Comparison of ENCODE assay signal across 7 mouse cellular contexts in genomic region chr7:6696241-6697045, GRCm38 (mm10). TPM values are rescaled to one million over a fixed set of nuclear protein-coding genes. Genes with fewer than 3 reads are reported as not detected.
DNase-seq lines count a peak whose midpoint lies in the region; ATAC-seq and TF ChIP-seq lines count a peak whose summit lies in the region.

Gene Zim1 (minus strand): TSS chr7:6696450.

- peak; percentile 16 for DNase-seq in fat pad, adult 2 months (ENCODE audit: extremely low read depth, low read depth, low spot score)
- DNase-seq in limb, embryonic 14.5 days (ENCODE audit: low spot score): peak; percentile 97
- DNase-seq in neural tube, embryonic 10.5 days (ENCODE audit: extremely low spot score, low spot score): peak; percentile 82
- peak; percentile 65 to 70 for DNase-seq in urinary bladder, adult 18-20 months (ENCODE audit: low spot score in 2 of 2)

- peak within 1 kb of the TSS; percentile 57 for H3K4me3 ChIP-seq in brown adipose tissue, adult 24 weeks (ENCODE audit: insufficient read depth, low read depth, low read length)
- H3K4me3 ChIP-seq in heart, embryonic 11.5 days (ENCODE audit: low read depth, low read length): peak within 1 kb of the TSS; percentile 54
- H3K4me3 ChIP-seq in kidney, embryonic 15.5 days (replicated peaks): peak within 1 kb of the TSS; percentile 59
- peak within 1 kb of the TSS; percentile 55 for H3K4me3 ChIP-seq in limb, embryonic 14.5 days (replicated peaks; ENCODE audit: low read length)

- H3K36me3 ChIP-seq in heart, embryonic 11.5 days (ENCODE audit: control insufficient read depth, insufficient read depth, low read length): no peaks in the 10 kb centered on the region
- no peaks in the 10 kb centered on the region for H3K36me3 ChIP-seq in kidney, embryonic 15.5 days
- H3K36me3 ChIP-seq in limb, embryonic 14.5 days (ENCODE audit: control insufficient read depth, insufficient read depth, low read length): no peaks in the 10 kb centered on the region

- H3K27me3 ChIP-seq in heart, embryonic 11.5 days (ENCODE audit: control insufficient read depth, insufficient read depth, low read length): no peaks in the 10 kb centered on the region
- H3K27me3 ChIP-seq in kidney, embryonic 15.5 days: no peaks in the 10 kb centered on the region
- no peaks in the 10 kb centered on the region for H3K27me3 ChIP-seq in limb, embryonic 14.5 days (ENCODE audit: control insufficient read depth, insufficient read depth, low read length)

- peak within 1 kb of the TSS; percentile 74 for H3K4me2 ChIP-seq in heart, embryonic 11.5 days
- peak within 1 kb of the TSS; percentile 71 for H3K4me2 ChIP-seq in kidney, embryonic 15.5 days
- peak within 1 kb of the TSS; percentile 69 for H3K4me2 ChIP-seq in limb, embryonic 14.5 days (replicated peaks; ENCODE audit: low read depth, low read length, severe bottlenecking)

- 8% methylated on average over 32 of the region's 32 CpGs for WGBS in heart, embryonic 11.5 days (ENCODE audit: insufficient replicate concordance)
- 11% methylated on average over 32 of the region's 32 CpGs for WGBS in kidney, embryonic 15.5 days
- WGBS in limb, embryonic 14.5 days: 10% methylated on average over 32 of the region's 32 CpGs

- peak within 1 kb of the TSS; percentile 74 for H3K9ac ChIP-seq in heart, embryonic 11.5 days (ENCODE audit: low read depth, low read length)
- peak within 1 kb of the TSS; percentile 42 for H3K9ac ChIP-seq in kidney, embryonic 15.5 days
- peak within 1 kb of the TSS; percentile 56 for H3K9ac ChIP-seq in limb, embryonic 14.5 days (ENCODE audit: low read depth, low read length, severe bottlenecking)

- H3K27ac ChIP-seq in brown adipose tissue, adult 24 weeks (replicated peaks; ENCODE audit: low read depth, low read length): no peak within 1 kb of the TSS
- no peak within 1 kb of the TSS for H3K27ac ChIP-seq in heart, embryonic 11.5 days (ENCODE audit: low read depth, low read length)
- H3K27ac ChIP-seq in kidney, embryonic 15.5 days: no peak within 1 kb of the TSS
- H3K27ac ChIP-seq in limb, embryonic 14.5 days (replicated peaks; ENCODE audit: low read depth, low read length): no peak within 1 kb of the TSS

- peak; percentile 98 for ATAC-seq in heart, embryonic 11.5 days (replicated peaks; ENCODE audit: insufficient number of reproducible peaks, low FRiP score, low TSS enrichment)
- peak; percentile 100 for ATAC-seq in kidney, embryonic 15.5 days (replicated peaks; ENCODE audit: low FRiP score)
- peak; percentile 98 for ATAC-seq in limb, embryonic 14.5 days (ENCODE audit: low FRiP score, low read depth)

- H3K4me1 ChIP-seq in brown adipose tissue, adult 24 weeks (ENCODE audit: control insufficient read depth, insufficient read depth, insufficient read length, low read length): no peaks in the 10 kb centered on the region
- H3K4me1 ChIP-seq in heart, embryonic 11.5 days (ENCODE audit: control insufficient read depth, insufficient read depth, low read length): peaks cover 4% of the 10 kb centered on the region; the same call in 1 of the 2 replicates
- peaks cover 7% of the 10 kb centered on the region for H3K4me1 ChIP-seq in kidney, embryonic 15.5 days
- H3K4me1 ChIP-seq in limb, embryonic 14.5 days (ENCODE audit: control insufficient read depth, insufficient read depth, low read length): no peaks in the 10 kb centered on the region

- TF ChIP-seq POLR2A in limb, embryonic 14.5 days (IDR thresholded peaks at IDR 0.05; ENCODE audit: borderline replicate concordance, extremely low read depth, insufficient read depth, insufficient read length): no peak

- no peaks in the 10 kb centered on the region for H3K9me3 ChIP-seq in heart, embryonic 11.5 days (replicated peaks; ENCODE audit: control insufficient read depth, low read length)
- H3K9me3 ChIP-seq in kidney, embryonic 15.5 days (replicated peaks): no peaks in the 10 kb centered on the region
- H3K9me3 ChIP-seq in limb, embryonic 14.5 days (ENCODE audit: control insufficient read depth, low read length): no peaks in the 10 kb centered on the region

RNA-seq across cellular contexts. Expression of gene Zim1, which starts in this region (rescaled TPM):
- polyA plus RNA-seq in brown adipose tissue, adult 24 weeks (2012; ENCODE audit: insufficient read depth, insufficient read length, missing spikeins): 0.52 TPM in 1 of 2 replicates, not detected in the other
- 20.3 and 21.5 TPM in 2 replicates for polyA plus RNA-seq in heart, embryonic 11.5 days (2014; fragmentation: Nextera tagmentation; extraction: Ambion mirVana)
- 4.0 TPM in 2 replicates for polyA plus RNA-seq in kidney, embryonic 15.5 days (2015; fragmentation: Nextera tagmentation; extraction: Ambion mirVana)
- polyA plus RNA-seq in limb, embryonic 14.5 days (2012; rRNA removed): 69.0 and 72.6 TPM in 2 replicates
- polyA plus RNA-seq in limb, embryonic 14.5 days (2014; fragmentation: Nextera tagmentation; extraction: Ambion mirVana): 9.4 and 14.3 TPM in 2 replicates

Comparison
In these comparisons a context has a peak if more than half of its experiments do, and no peak if none do; other contexts are left out.
1. DNase-seq: peak in every context shown above with its lines; median percentile 97 in limb, embryonic 14.5 days; 82 in neural tube, embryonic 10.5 days; 68 in urinary bladder, adult 18-20 months; 16 in fat pad, adult 2 months.